Mouse (Mus musculus) inflammation-experienced regulatory T-cells, adult 16 weeks (primary cell): ENCODE results near the gene Nap1l4. TPM values are rescaled to one million over a fixed set of nuclear protein-coding genes. Genes with fewer than 3 reads are reported as not detected.

ENCODE experiments used
- polyA plus RNA-seq: library from polyadenylated mRNA; unstranded; fragments of 100-300 nt; shearing (Covaris generic); gene quantifications from one replicate; pipeline ENCODE4 v1.2.1, GENCODE M21; 2017

Nap1l4 gene
- 314 TPM for polyA plus RNA-seq

GRCm38 (mm10) chr7:143548976-143549457, at the start of gene Nap1l4:
Gene Nap1l4 (minus strand): TSS chr7:143549106.

GRCm38 (mm10) chr7:143502418-143503200, 46.3 kb downstream of the Nap1l4 start, which contains the start of gene Phlda2:
Gene Phlda2 (minus strand): TSS chr7:143503150.

GRCm38 (mm10) chr7:143473347-143474101, 75.4 kb downstream of the Nap1l4 start, which contains the start of gene Slc22a18:
Gene Slc22a18 (plus strand): TSS chr7:143473736.

Other genes with a start within 250 kb of the Nap1l4 start
- gene Cdkn1c, start 88.1 kb downstream of the Nap1l4 start, polyA plus RNA-seq = 0.78 TPM
- 0.44 TPM for gene Slc22a18, start 75.4 kb downstream of the Nap1l4 start, polyA plus RNA-seq
- not detected for gene Phlda2, start 46.0 kb downstream of the Nap1l4 start, polyA plus RNA-seq
- 48.5 TPM for gene Cars, start 51.0 kb upstream of the Nap1l4 start, polyA plus RNA-seq
- 37.8 TPM for gene Tnfrsf26, start 79.6 kb upstream of the Nap1l4 start, polyA plus RNA-seq
- 34.5 TPM for gene Tnfrsf22, start 100.6 kb upstream of the Nap1l4 start, polyA plus RNA-seq
- gene Tnfrsf23, start 136.8 kb upstream of the Nap1l4 start, polyA plus RNA-seq = 6.1 TPM
- gene Osbpl5, start 207.9 kb upstream of the Nap1l4 start, polyA plus RNA-seq = 38.9 TPM
- not detected for gene Mrgprg, start 217.9 kb upstream of the Nap1l4 start, polyA plus RNA-seq
- 14.6 TPM for gene Mrgpre, start 235.4 kb upstream of the Nap1l4 start, polyA plus RNA-seq